In genomic region chr10:110117341-110117740, GRCm38 (mm10) we compare ENCODE assay signal across 25 mouse cellular contexts.
"Had no signal": no experiment of that assay in that cellular context is flagged by ENCODE, and none has a peak within 500 bp of the region (broad histone marks: within the 10 kb centered on the region; RNA-seq: fewer than 3 reads in every experiment).

No protein-coding gene starts in this region.

- ATAC-seq: hindbrain, embryonic 16.5 days; inflammation-experienced regulatory T-cells, adult 6 months; intestine, embryonic 15.5 days; intestine, postnatal 0 days had no signal

- DNase-seq: gastrocnemius, postnatal 14 days; gastrocnemius, postnatal 36 days; heart, adult 11 months; heart, adult 2 months; heart, postnatal 14 days; heart, postnatal 36 days; kidney, adult 18-20 months; kidney, adult 8-10 months; kidney, postnatal 10 days; kidney, postnatal 25 days; kidney, postnatal 4 days; left cerebral cortex, postnatal 4 days had no signal

- H3K27ac ChIP-seq: heart, adult 2 months; heart, embryonic 13.5 days; heart, embryonic 15.5 days; hindbrain, embryonic 12.5 days; hindbrain, embryonic 14.5 days; intestine, embryonic 15.5 days; layer of hippocampus, adult 2 months; left cerebral cortex, adult 2 months; limb, embryonic 13.5 days; limb, embryonic 15.5 days had no signal

- H3K36me3 ChIP-seq: heart, embryonic 13.5 days; heart, embryonic 15.5 days; hindbrain, embryonic 12.5 days; intestine, embryonic 15.5 days; limb, embryonic 13.5 days; limb, embryonic 15.5 days had no signal

- H3K4me3 ChIP-seq: heart, adult 2 months; heart, embryonic 13.5 days; heart, embryonic 15.5 days; hindbrain, embryonic 12.5 days; intestine, embryonic 15.5 days; layer of hippocampus, adult 2 months; left cerebral cortex, adult 2 months; limb, embryonic 13.5 days; limb, embryonic 15.5 days had no signal

- H3K9ac ChIP-seq: heart, embryonic 13.5 days; heart, embryonic 15.5 days; hindbrain, embryonic 12.5 days; hindbrain, embryonic 14.5 days; intestine, embryonic 15.5 days; limb, embryonic 13.5 days; limb, embryonic 15.5 days had no signal

- H3K9me3 ChIP-seq: heart, embryonic 13.5 days; heart, embryonic 15.5 days; hindbrain, embryonic 12.5 days; intestine, embryonic 15.5 days; limb, embryonic 13.5 days; limb, embryonic 15.5 days had no signal

- H3K4me2 ChIP-seq: heart, embryonic 11.5 days; heart, embryonic 13.5 days; heart, embryonic 15.5 days; hindbrain, embryonic 12.5 days; hindbrain, embryonic 14.5 days; intestine, embryonic 15.5 days; limb, embryonic 13.5 days; limb, embryonic 15.5 days had no signal

- H3K4me1 ChIP-seq: heart, embryonic 13.5 days; heart, embryonic 15.5 days; hindbrain, embryonic 12.5 days; intestine, embryonic 15.5 days; limb, embryonic 13.5 days; limb, embryonic 15.5 days had no signal

- H3K27me3 ChIP-seq: heart, embryonic 13.5 days; heart, embryonic 15.5 days; hindbrain, embryonic 12.5 days; intestine, embryonic 15.5 days; limb, embryonic 13.5 days; limb, embryonic 15.5 days had no signal
